Mouse (Mus musculus) T-helper 2 cell (primary cell): Measurements from ENCODE around the gene Igfbp7.
"Not testable (repeated sequence)": the region's sequence is repeated elsewhere in the genome, so short reads cannot be mapped to it uniquely, and the experiment has no call there.

Experiments used
- in situ Hi-C: fragments of 300-600 bp; cut with MboI, MseI; formaldehyde crosslinking; loops from one replicate; pipeline ENCODE4 v1.15.1; 2025; ENCODE audit warnings: high pct_unique_total_duplicates

Igfbp7 gene

GRCm38 (mm10) chr5:77407341-77408298 lies at the start of gene Igfbp7:
Gene Igfbp7, minus strand, starts transcription at chr5:77408041.
- in situ Hi-C loops: no loop called here

- in situ Hi-C loops: no loop called here
These were observed 44.3 kb upstream of the Igfbp7 start for GRCm38 (mm10) chr5:77452103-77452502.

GRCm38 (mm10) chr5:77449531-77449930 lies 41.7 kb upstream of the Igfbp7 start:
- in situ Hi-C loops: no loop called here

- in situ Hi-C loops: no loop called here
These were observed 37.6 kb upstream of the Igfbp7 start for GRCm38 (mm10) chr5:77445431-77445830.

GRCm38 (mm10) chr5:77443889-77444573 lies 36.2 kb upstream of the Igfbp7 start:
- in situ Hi-C loops: no loop called here

- in situ Hi-C loops: no loop called here
These were observed 35.2 kb upstream of the Igfbp7 start for GRCm38 (mm10) chr5:77442856-77443623.

GRCm38 (mm10) chr5:77436308-77436707 lies 28.5 kb upstream of the Igfbp7 start:
- in situ Hi-C loops: no loop called here

GRCm38 (mm10) chr5:77434060-77434459 lies 26.2 kb upstream of the Igfbp7 start:
- in situ Hi-C loops: no loop called here

GRCm38 (mm10) chr5:77433561-77433960 lies 25.7 kb upstream of the Igfbp7 start:
- in situ Hi-C loops: no loop called here

- in situ Hi-C loops: no loop called here
These were observed 25.3 kb upstream of the Igfbp7 start for GRCm38 (mm10) chr5:77433119-77433518.

GRCm38 (mm10) chr5:77432446-77432845 lies 24.6 kb upstream of the Igfbp7 start:
- in situ Hi-C loops: no loop called here

GRCm38 (mm10) chr5:77431068-77431467 lies 23.2 kb upstream of the Igfbp7 start:
- in situ Hi-C loops: no loop called here

GRCm38 (mm10) chr5:77430471-77430870 lies 22.6 kb upstream of the Igfbp7 start:
- in situ Hi-C loops: no loop called here

- in situ Hi-C loops: no loop called here
These were observed 22.2 kb upstream of the Igfbp7 start for GRCm38 (mm10) chr5:77430049-77430448.

- in situ Hi-C loops: no loop called here
These were observed 20.7 kb upstream of the Igfbp7 start for GRCm38 (mm10) chr5:77428526-77428925.

GRCm38 (mm10) chr5:77427986-77428385 lies 20.1 kb upstream of the Igfbp7 start:
- in situ Hi-C loops: no loop called here

- in situ Hi-C loops: no loop called here
These were observed 18.1 kb upstream of the Igfbp7 start for GRCm38 (mm10) chr5:77425721-77426500.

GRCm38 (mm10) chr5:77419537-77419936 lies 11.7 kb upstream of the Igfbp7 start:
- in situ Hi-C loops: not testable (repeated sequence)

- in situ Hi-C loops: no loop called here
These were observed 8.2 kb upstream of the Igfbp7 start for GRCm38 (mm10) chr5:77416058-77416457.

- in situ Hi-C loops: no loop called here
These were observed 689 bp upstream of the Igfbp7 start for GRCm38 (mm10) chr5:77408530-77408929.

- in situ Hi-C loops: no loop called here
These were observed 1.4 kb downstream of the Igfbp7 start for GRCm38 (mm10) chr5:77406371-77406871.
